Mouse (Mus musculus) ES-Bruce4 (cell line): ENCODE measurements around the gene Ubxn1. TPM values are rescaled to one million over a fixed set of nuclear protein-coding genes. Genes with fewer than 3 reads are reported as not detected.

ENCODE experiments used
- H3K27ac ChIP-seq: 2 replicates; pipeline ENCODE4 v1.5.1; 2012; ENCODE audit warnings: low read length, inconsistent platforms; ENCODE audit not compliant: insufficient read depth
- H3K27me3 ChIP-seq: 2 replicates; pipeline ENCODE4 v1.6.1; 2012; ENCODE audit warnings: mild to moderate bottlenecking, low read length, inconsistent platforms; ENCODE audit not compliant: control insufficient read depth, poor library complexity, insufficient read depth, severe bottlenecking
- H3K36me3 ChIP-seq: 2 replicates; pipeline ENCODE4 v1.6.1; 2012; ENCODE audit warnings: inconsistent platforms, mild to moderate bottlenecking, low read length, moderate library complexity; ENCODE audit not compliant: control insufficient read depth, poor library complexity, insufficient read depth, severe bottlenecking
- H3K4me1 ChIP-seq: one replicate; pipeline ENCODE4 v1.8.1; 2011; ENCODE audit warnings: low read length; ENCODE audit not compliant: control insufficient read depth, insufficient read depth
- H3K4me3 ChIP-seq: 2 replicates; pipeline ENCODE4 v1.5.1; 2011; ENCODE audit warnings: low read depth, mild to moderate bottlenecking, low read length
- H3K9ac ChIP-seq: 2 replicates; pipeline ENCODE4 v1.6.1; 2012; ENCODE audit warnings: low read depth, mild to moderate bottlenecking, inconsistent platforms; ENCODE audit not compliant: poor library complexity, severe bottlenecking
- H3K9me3 ChIP-seq: replicated peaks from 2 replicates; pipeline ENCODE4 v1.6.1; 2012; ENCODE audit warnings: mild to moderate bottlenecking, low read length, inconsistent platforms; ENCODE audit not compliant: control insufficient read depth, poor library complexity, insufficient read depth, severe bottlenecking
- CTCF ChIP-seq: IDR thresholded peaks from one replicate; pipeline ENCODE4 v1.8.1; 2011; ENCODE audit warnings: low read depth, low read length
- EP300 ChIP-seq: IDR thresholded peaks from 2 replicates; pipeline ENCODE4 v1.6.1; 2011; ENCODE audit warnings: low read depth, low read length; ENCODE audit not compliant: insufficient read depth
- POLR2A ChIP-seq: IDR thresholded peaks from one replicate; pipeline ENCODE4 v1.8.1; 2011; ENCODE audit warnings: low read length; ENCODE audit not compliant: insufficient read depth
- polyA plus RNA-seq: library from polyadenylated mRNA; stranded (reverse); fragments of >200 nt; gene quantifications from 2 replicates; pipeline ENCODE4 v1.2.4, GENCODE M21; 2011; ENCODE audit warnings: low read depth; ENCODE audit not compliant: missing spikeins, insufficient read depth, insufficient read length

Ubxn1 gene
- polyA plus RNA-seq, 1 experiment, result 201 TPM

GRCm38 (mm10) chr19:8897865-8898495, 26.7 kb downstream of the Ubxn1 start, which contains the start of gene Ganab:
Gene Ganab (plus strand): TSS chr19:8898071.
- H3K36me3 ChIP-seq, result peaks cover 26% of the 10 kb centered on the region
- H3K9me3 ChIP-seq, result no peaks in the 10 kb centered on the region
- H3K4me1 ChIP-seq, result no peaks in the 10 kb centered on the region
- H3K4me3 ChIP-seq, result peak within 1 kb of the TSS; percentile 93
- peak within 1 kb of the TSS; percentile 60 for H3K27ac ChIP-seq
- H3K9ac ChIP-seq, result peak within 1 kb of the TSS; percentile 94
- no peaks in the 10 kb centered on the region for H3K27me3 ChIP-seq
- TF ChIP-seq EP300 (no peak), POLR2A (peak; percentile 68), CTCF (no peak)

DNA sequence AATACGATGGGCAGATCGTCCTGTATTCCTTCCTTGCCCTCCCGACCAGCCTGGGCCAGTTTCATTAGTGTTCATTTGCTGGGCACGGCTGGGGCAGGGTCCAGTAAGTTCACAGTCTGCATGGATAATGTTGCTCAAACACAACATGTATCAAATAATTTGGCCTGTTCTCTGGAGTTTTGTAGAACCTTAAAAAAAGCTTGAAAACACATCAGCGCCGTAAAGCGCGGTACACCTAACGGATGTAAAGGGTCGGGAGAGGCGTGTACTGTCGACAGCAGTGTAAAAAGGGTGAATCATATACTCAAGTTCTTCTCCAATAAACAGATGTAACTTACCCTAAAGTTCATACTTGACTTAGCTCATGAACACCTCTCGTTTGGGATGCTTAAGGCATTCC, 27.3 kb downstream of the Ubxn1 start:
- Histone ChIP-seq H3K9ac (peak overlapping the region; percentile 94), H3K27ac (peak overlapping the region; percentile 54), H3K27me3 (no peaks in the 10 kb centered on the region), H3K4me3 (peak overlapping the region; percentile 93), H3K4me1 (no peaks in the 10 kb centered on the region), H3K36me3 (peaks cover 32% of the 10 kb centered on the region), H3K9me3 (no peaks in the 10 kb centered on the region)
- TF ChIP-seq POLR2A (no peak), CTCF (no peak), EP300 (no peak)

DNA sequence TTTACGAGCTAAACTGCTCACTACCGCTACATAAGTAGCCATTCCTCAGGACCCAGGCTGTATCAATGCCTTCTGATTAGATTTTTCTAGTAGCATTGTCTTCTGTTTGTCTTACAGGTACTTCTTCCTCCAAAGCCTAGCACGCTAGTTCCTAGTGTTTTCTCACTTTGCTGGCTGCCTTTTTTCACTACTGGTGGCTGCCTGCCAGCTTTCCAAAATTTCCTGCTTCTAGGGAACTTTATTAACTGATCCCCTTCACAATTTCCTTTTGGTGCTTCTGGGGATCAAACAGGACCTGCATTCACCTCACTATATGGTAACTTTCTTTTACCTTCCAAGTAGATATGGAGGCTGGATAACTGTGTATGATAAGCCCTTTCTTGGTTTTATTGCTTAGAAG, 27.8 kb downstream of the Ubxn1 start:
- Histone ChIP-seq H3K4me3 (no peak overlapping the region), H3K36me3 (peaks cover 36% of the 10 kb centered on the region), H3K27ac (no peak overlapping the region), H3K4me1 (no peaks in the 10 kb centered on the region), H3K9ac (peak overlapping the region; percentile 94), H3K9me3 (no peaks in the 10 kb centered on the region), H3K27me3 (no peaks in the 10 kb centered on the region)
- TF ChIP-seq CTCF, result no peak
- TF ChIP-seq POLR2A, result no peak
- no peak for TF ChIP-seq EP300

DNA sequence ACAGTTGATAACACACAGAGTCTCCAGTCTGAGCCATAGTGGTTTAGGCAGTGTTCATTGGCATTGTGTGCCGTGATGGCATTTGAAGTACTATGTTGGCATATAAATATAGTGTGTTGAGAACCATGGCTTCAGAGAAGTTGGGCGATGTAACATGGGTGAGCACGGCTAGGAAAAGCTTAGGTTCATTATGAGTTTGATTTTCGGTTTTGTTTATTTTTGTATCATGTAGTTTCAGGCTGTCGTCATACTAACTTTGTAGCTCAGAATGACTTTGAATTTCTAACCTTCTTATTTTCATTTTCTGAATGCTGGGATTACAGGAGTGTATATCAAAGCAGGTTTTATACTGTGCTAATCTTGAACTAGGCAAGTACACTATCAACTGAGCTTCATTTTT, 32.1 kb downstream of the Ubxn1 start:
- H3K4me1 ChIP-seq, result no peaks in the 10 kb centered on the region
- no peak overlapping the region for H3K4me3 ChIP-seq
- no peak overlapping the region for H3K27ac ChIP-seq
- no peaks in the 10 kb centered on the region for H3K27me3 ChIP-seq
- H3K9me3 ChIP-seq, result no peaks in the 10 kb centered on the region
- no peak for TF ChIP-seq EP300
- no peak for TF ChIP-seq CTCF
- TF ChIP-seq POLR2A, result no peak
- no peak overlapping the region for H3K9ac ChIP-seq
- peaks cover 56% of the 10 kb centered on the region for H3K36me3 ChIP-seq

GRCm38 (mm10) chr19:8908531-8908930, 37.2 kb downstream of the Ubxn1 start:
- Histone ChIP-seq H3K36me3 (peaks cover 86% of the 10 kb centered on the region), H3K4me1 (no peaks in the 10 kb centered on the region), H3K9ac (no peak overlapping the region), H3K27ac (no peak overlapping the region), H3K4me3 (no peak overlapping the region), H3K9me3 (no peaks in the 10 kb centered on the region), H3K27me3 (no peaks in the 10 kb centered on the region)
- TF ChIP-seq EP300 (no peak), POLR2A (no peak), CTCF (no peak)

- Histone ChIP-seq H3K4me1 (no peaks in the 10 kb centered on the region), H3K36me3 (peaks cover 87% of the 10 kb centered on the region), H3K9ac (no peak overlapping the region), H3K27me3 (no peaks in the 10 kb centered on the region), H3K4me3 (no peak overlapping the region), H3K27ac (no peak overlapping the region), H3K9me3 (no peaks in the 10 kb centered on the region)
- no peak for TF ChIP-seq POLR2A
- no peak for TF ChIP-seq CTCF
- TF ChIP-seq EP300, result no peak
Measured at GRCm38 (mm10) chr19:8911810-8912209, 40.5 kb downstream of the Ubxn1 start.
